Comparison of ENCODE assay signal across 20 mouse cellular contexts in genomic region chr5:9345625-9346024, GRCm38 (mm10).
DNase-seq lines count a peak whose midpoint lies in the region; ATAC-seq and TF ChIP-seq lines count a peak whose summit lies in the region.
"Had no signal": no experiment of that assay in that cellular context is flagged by ENCODE, and none has a peak within 500 bp of the region (broad histone marks: within the 10 kb centered on the region; RNA-seq: fewer than 3 reads in every experiment).

No protein-coding gene starts in this region.

- WGBS in cerebellum, adult 2 months = 69% methylated on average over 3 of the region's 3 CpGs
- WGBS in neural tube, embryonic 13.5 days = 87% methylated on average over 3 of the region's 3 CpGs
- 75% methylated on average over 3 of the region's 3 CpGs for WGBS in midbrain, embryonic 15.5 days

- TF ChIP-seq POLR2A in cerebellum, adult 2 months (IDR thresholded peaks at IDR 0.05; ENCODE audit: borderline replicate concordance, insufficient read depth, low read length) = no peak

- no peaks in the 10 kb centered on the region for H3K27me3 ChIP-seq in cerebellum, adult 2 months (ENCODE audit: control insufficient read depth, insufficient read depth, low read length)
- H3K27me3 ChIP-seq in neural tube, embryonic 13.5 days = no peaks in the 10 kb centered on the region
- H3K27me3 ChIP-seq in midbrain, embryonic 15.5 days (replicated peaks) = no peaks in the 10 kb centered on the region
- H3K27me3 ChIP-seq: liver, embryonic 15.5 days had no signal

- H3K36me3 ChIP-seq in neural tube, embryonic 13.5 days = no peaks in the 10 kb centered on the region
- no peaks in the 10 kb centered on the region for H3K36me3 ChIP-seq in midbrain, embryonic 15.5 days (replicated peaks)
- H3K36me3 ChIP-seq: forebrain, embryonic 10.5 days; liver, embryonic 15.5 days had no signal

- no peak for ATAC-seq in neural tube, embryonic 13.5 days (ENCODE audit: low read depth)
- no peak for ATAC-seq in midbrain, embryonic 15.5 days (replicated peaks)
- ATAC-seq: lung, postnatal 0 days had no signal

- H3K4me3 ChIP-seq in cerebellum, adult 2 months (replicated peaks; ENCODE audit: insufficient read depth, low read depth, low read length) = no peak overlapping the region
- H3K4me3 ChIP-seq in neural tube, embryonic 13.5 days = no peak overlapping the region
- H3K4me3 ChIP-seq in midbrain, embryonic 15.5 days = no peak overlapping the region
- H3K4me3 ChIP-seq: forebrain, embryonic 10.5 days; liver, embryonic 15.5 days; myocyte had no signal

- H3K4me2 ChIP-seq in neural tube, embryonic 13.5 days = no peak overlapping the region
- no peak overlapping the region for H3K4me2 ChIP-seq in midbrain, embryonic 15.5 days
- H3K4me2 ChIP-seq: liver, embryonic 15.5 days had no signal

- 0 out of 2 replicates have a peak overlapping the region, but pooled peaks have one; percentile 26 for H3K9ac ChIP-seq in neural tube, embryonic 13.5 days
- H3K9ac ChIP-seq in midbrain, embryonic 15.5 days = no peak overlapping the region
- H3K9ac ChIP-seq: liver, embryonic 15.5 days had no signal

- no peak for DNase-seq in cerebellum, adult 2 months
- DNase-seq in cerebellum, postnatal 25 days = no peak
- DNase-seq in neural tube, embryonic 10.5 days (ENCODE audit: extremely low spot score, low spot score) = no peak
- no peak for DNase-seq in thymus, postnatal 0 days (ENCODE audit: low spot score)
- DNase-seq in adrenal gland, postnatal 4 days (ENCODE audit: low spot score in 2 of 2) = no peak
- DNase-seq in adrenal gland, adult 8-10 months = no peak
- DNase-seq: adrenal gland, adult 2 months; gastrocnemius, postnatal 25 days; kidney, adult 18-20 months; kidney, postnatal 10 days; layer of hippocampus, postnatal 36 days; right cerebral cortex, postnatal 4 days; thymus, postnatal 14 days had no signal

- TF ChIP-seq CTCF in cerebellum, adult 2 months (IDR thresholded peaks at IDR 0.05; ENCODE audit: borderline replicate concordance, insufficient read depth, low read depth, low read length) = no peak

- peak overlapping the region; percentile 66; the same call in 1 of the 2 replicates for H3K27ac ChIP-seq in cerebellum, adult 2 months (ENCODE audit: insufficient read depth, low read length)
- peak overlapping the region; percentile 84 for H3K27ac ChIP-seq in neural tube, embryonic 13.5 days (replicated peaks)
- peak overlapping the region; percentile 73 for H3K27ac ChIP-seq in midbrain, embryonic 15.5 days
- H3K27ac ChIP-seq: forebrain, embryonic 10.5 days; liver, embryonic 15.5 days; stomach, postnatal 0 days had no signal

- H3K4me1 ChIP-seq in cerebellum, adult 2 months (ENCODE audit: control insufficient read depth, insufficient read depth, low read length) = peaks cover 10% of the 10 kb centered on the region; the same call in 1 of the 2 replicates
- H3K4me1 ChIP-seq in neural tube, embryonic 13.5 days (replicated peaks) = peaks cover 30% of the 10 kb centered on the region
- peaks cover 23% of the 10 kb centered on the region for H3K4me1 ChIP-seq in midbrain, embryonic 15.5 days
- H3K4me1 ChIP-seq: liver, embryonic 15.5 days had no signal

- H3K9me3 ChIP-seq in neural tube, embryonic 13.5 days = no peaks in the 10 kb centered on the region
- no peaks in the 10 kb centered on the region for H3K9me3 ChIP-seq in midbrain, embryonic 15.5 days
- H3K9me3 ChIP-seq: forebrain, embryonic 10.5 days; liver, embryonic 15.5 days had no signal
